Mouse (Mus musculus) 416B (cell line): ENCODE measurements at regions not wholly inside any gene's neighbourhood (a gene's known extent, or its start where the extent isn't known, plus 50 kb on each side); places are given as distances from the start of the nearest gene placed in this dataset.

Experiments
- DNase-seq: peaks from one replicate; pipeline ENCODE4 v3.0.0; 2011; ENCODE audit warnings: low read depth

GRCm38 (mm10) chr1:71946911-71947310 lies 265.2 kb downstream of the Mreg start:
- no peak for DNase-seq

- DNase-seq, result no peak
Measured at GRCm38 (mm10) chr1:71945070-71945469, 267.0 kb downstream of the Mreg start.

- no peak for DNase-seq
Measured at GRCm38 (mm10) chr1:71944531-71944930, 267.6 kb downstream of the Mreg start.

- no peak for DNase-seq
Measured at GRCm38 (mm10) chr1:71942145-71942544, 270.0 kb downstream of the Mreg start.

GRCm38 (mm10) chr1:71941688-71942087 lies 270.4 kb downstream of the Mreg start:
- DNase-seq, result no peak

GRCm38 (mm10) chr1:71940900-71941299 lies 271.2 kb downstream of the Mreg start:
- no peak for DNase-seq

GRCm38 (mm10) chr1:71938323-71939007 lies 273.6 kb downstream of the Mreg start:
- no peak for DNase-seq

- DNase-seq, result no peak
Measured at GRCm38 (mm10) chr1:71937922-71938321, 274.2 kb downstream of the Mreg start.

- no peak for DNase-seq
Measured at GRCm38 (mm10) chr1:71937168-71937567, 274.9 kb downstream of the Mreg start.

- no peak for DNase-seq
Measured at GRCm38 (mm10) chr1:71936501-71937129, 275.5 kb downstream of the Mreg start.

GRCm38 (mm10) chr1:71925501-71925900 lies 272.5 kb upstream of the Fn1 start:
- DNase-seq, result no peak

- no peak for DNase-seq
Measured at GRCm38 (mm10) chr1:71924884-71925283, 271.9 kb upstream of the Fn1 start.

- DNase-seq, result no peak
Measured at GRCm38 (mm10) chr1:71923731-71924130, 270.7 kb upstream of the Fn1 start.

- DNase-seq, result no peak
Measured at GRCm38 (mm10) chr1:71921456-71921855, 268.5 kb upstream of the Fn1 start.

GRCm38 (mm10) chr1:71919891-71920290 lies 266.9 kb upstream of the Fn1 start:
- DNase-seq, result no peak

- DNase-seq, result no peak
Measured at GRCm38 (mm10) chr1:71917021-71917420, 264.0 kb upstream of the Fn1 start.

- DNase-seq, result no peak
Measured at GRCm38 (mm10) chr1:71914439-71914838, 261.4 kb upstream of the Fn1 start.

- DNase-seq, result no peak
Measured at GRCm38 (mm10) chr1:71913221-71913620, 260.2 kb upstream of the Fn1 start.

GRCm38 (mm10) chr1:71912441-71912840 lies 259.4 kb upstream of the Fn1 start:
- DNase-seq, result peak; percentile 78

- no peak for DNase-seq
Measured at GRCm38 (mm10) chr1:71910125-71910524, 257.1 kb upstream of the Fn1 start.

- no peak for DNase-seq
Measured at GRCm38 (mm10) chr1:71909508-71910124, 256.6 kb upstream of the Fn1 start.

- DNase-seq, result no peak
Measured at GRCm38 (mm10) chr1:71904376-71904948, 251.5 kb upstream of the Fn1 start.
